Mouse (Mus musculus): ENCODE data around the gene Slc34a2. TPM values are rescaled to one million over a fixed set of nuclear protein-coding genes. Genes with fewer than 3 reads are reported as not detected.

Slc34a2 gene
- total RNA-seq (2023), result not detected

DNA sequence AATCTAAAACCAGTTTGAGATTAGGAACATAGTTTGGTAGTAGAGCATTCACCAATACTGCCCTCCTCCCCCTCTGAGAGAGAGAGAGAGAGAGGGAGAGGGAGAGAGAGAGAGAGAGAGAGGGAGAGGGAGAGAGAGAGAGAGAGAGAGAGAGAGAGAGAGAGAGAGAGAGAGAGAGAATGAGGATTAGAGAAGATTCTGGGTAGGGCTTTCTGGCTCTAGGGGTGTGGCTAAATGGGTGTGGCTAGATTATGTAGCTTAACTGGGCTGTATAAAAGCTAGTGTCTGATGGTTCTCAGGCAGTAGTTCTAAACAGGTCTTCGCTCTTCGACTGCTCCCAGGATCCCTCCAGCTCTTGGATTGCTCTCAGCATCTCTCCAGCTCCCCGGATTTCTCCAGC lies at the start of gene Slc34a2:
Gene Slc34a2 (plus strand): TSS at position 301 of the 400 bp plus-strand sequence.

Other genes with a start within 250 kb of the Slc34a2 start
- 62.1 TPM for gene Anapc4, start 204.1 kb upstream of the Slc34a2 start, total RNA-seq (2023)
- gene Sel1l3, start 175.8 kb downstream of the Slc34a2 start, total RNA-seq (2023), result not detected
- 34.9 TPM for gene Smim20, start 229.0 kb downstream of the Slc34a2 start, total RNA-seq (2023)